Mouse (Mus musculus) liver, adult 2 months (tissue): Measurements from ENCODE around the gene Amh. TPM values are rescaled to one million over a fixed set of nuclear protein-coding genes. Genes with fewer than 3 reads are reported as not detected.

Experiments
- DNase-seq: peaks from one replicate; pipeline ENCODE4 v3.0.0-alpha.2; 2011; ENCODE audit warnings: low read depth, low spot score; ENCODE audit errors: extremely low read depth
- H3K27ac ChIP-seq: fragments of 200-500 bp; replicated peaks from 2 replicates; pipeline ENCODE4 v1.5.1; 2012; ENCODE audit warnings: low read depth, mild to moderate bottlenecking, control low read depth, inconsistent platforms, low read length; ENCODE audit not compliant: insufficient read depth
- H3K27me3 ChIP-seq: fragments of 200-500 bp; 2 replicates; pipeline ENCODE4 v1.6.1; 2012; ENCODE audit warnings: mild to moderate bottlenecking, moderate library complexity, low read length, inconsistent platforms; ENCODE audit not compliant: control insufficient read depth, insufficient read depth
- H3K36me3 ChIP-seq: fragments of 200-500 bp; 2 replicates; pipeline ENCODE4 v1.6.1; 2012; ENCODE audit warnings: low read length, inconsistent platforms; ENCODE audit not compliant: control insufficient read depth, insufficient read depth
- H3K4me1 ChIP-seq: fragments of 200-500 bp; 2 replicates; pipeline ENCODE4 v1.6.1; 2011; ENCODE audit warnings: low read length; ENCODE audit not compliant: control insufficient read depth, insufficient read depth
- H3K4me3 ChIP-seq: fragments of 200-500 bp; 2 replicates; pipeline ENCODE4 v1.5.1; 2011; ENCODE audit warnings: low read depth, mild to moderate bottlenecking, control low read depth, low read length, moderate library complexity; ENCODE audit not compliant: insufficient read depth
- H3K79me2 ChIP-seq: fragments of 200-500 bp; 2 replicates; pipeline ENCODE4 v1.6.1; 2012; ENCODE audit warnings: inconsistent platforms, mild to moderate bottlenecking, low read length, moderate library complexity; ENCODE audit not compliant: control insufficient read depth, insufficient read depth
- H3K9ac ChIP-seq: fragments of 200-500 bp; 2 replicates; pipeline ENCODE4 v1.6.1; 2012; ENCODE audit warnings: low read depth, mild to moderate bottlenecking, control low read depth, inconsistent platforms, low read length
- CTCF ChIP-seq: fragments of 200-500 bp; IDR thresholded peaks from 2 replicates; pipeline ENCODE4 v1.5.1; 2011; ENCODE audit warnings: low read depth, low read length, control low read depth
- POLR2A ChIP-seq: fragments of 200-500 bp; IDR thresholded peaks from 2 replicates; pipeline ENCODE4 v1.6.1; 2011; ENCODE audit warnings: low read length, control low read depth; ENCODE audit not compliant: insufficient read depth; ENCODE audit errors: extremely low read depth
- WGBS: fragments of 180-500 bp; shearing (Covaris S2); methylation state at CpG from one replicate; pipeline ENCODE4 v1.1.7; 2018; 5-methylcytosine and 5-hydroxymethylcytosine counted together
- polyA plus RNA-seq: library from polyadenylated mRNA; depleted of rRNA; stranded (reverse); fragments of >200 nt; gene quantifications from 2 replicates; pipeline ENCODE4 v1.2.3, GENCODE M21; 2012
- total RNA-seq: library from RNA; depleted of rRNA; stranded (reverse); fragments of >200 nt; gene quantifications from 2 replicates; pipeline ENCODE4 v1.2.3, GENCODE M21; 2014

Gene Amh
- total and polyA plus RNA-seq, 2 experiments: 0.18 to 0.21 TPM

DNA sequence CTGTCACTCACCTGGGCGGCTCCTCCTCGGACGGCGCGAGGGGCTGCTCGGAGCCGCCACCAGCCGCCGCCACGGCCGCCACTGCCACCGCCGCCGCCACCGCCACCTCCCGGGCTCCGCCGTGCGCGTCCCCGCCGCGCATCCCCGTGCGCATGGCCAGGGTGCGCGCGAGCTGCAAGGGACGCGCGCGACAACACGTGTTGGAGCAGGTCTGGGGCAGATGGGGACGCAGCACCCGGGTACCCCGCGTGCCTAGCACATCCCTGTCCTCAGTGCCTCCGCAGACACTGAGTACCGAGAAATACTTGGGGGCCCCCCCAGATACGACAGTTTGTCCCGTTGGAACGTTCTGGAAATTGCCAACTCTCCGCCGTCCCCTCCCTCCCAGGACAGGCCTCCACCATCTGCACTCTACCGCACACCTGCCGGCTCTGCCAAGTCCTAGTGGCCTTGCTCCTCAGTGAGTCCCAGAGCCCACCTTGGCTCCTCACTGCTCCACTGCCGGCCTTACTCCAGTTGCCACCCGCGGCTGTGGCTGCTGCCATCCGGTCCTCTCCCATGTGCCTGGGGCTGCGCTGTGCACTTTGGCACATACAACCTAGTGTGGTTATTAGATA is 39.0 kb downstream of the Amh start, which contains the start of gene Lingo3:
Gene Lingo3 (minus strand): TSS at position 109 of the 617 bp plus-strand sequence.
- Histone ChIP-seq H3K27ac (no peak within 1 kb of the TSS), H3K79me2 (no peaks in the 10 kb centered on the region), H3K4me1 (no peaks in the 10 kb centered on the region), H3K9ac (no peak within 1 kb of the TSS; the same call in 1 of the 2 replicates), H3K4me3 (no peak within 1 kb of the TSS), H3K36me3 (no peaks in the 10 kb centered on the region), H3K27me3 (peaks cover 3% of the 10 kb centered on the region; the same call in 1 of the 2 replicates)
- TF ChIP-seq POLR2A (no peak), CTCF (no peak)
- WGBS: 9% methylated on average over 43 of the region's 51 CpGs
- no peak for DNase-seq

DNA sequence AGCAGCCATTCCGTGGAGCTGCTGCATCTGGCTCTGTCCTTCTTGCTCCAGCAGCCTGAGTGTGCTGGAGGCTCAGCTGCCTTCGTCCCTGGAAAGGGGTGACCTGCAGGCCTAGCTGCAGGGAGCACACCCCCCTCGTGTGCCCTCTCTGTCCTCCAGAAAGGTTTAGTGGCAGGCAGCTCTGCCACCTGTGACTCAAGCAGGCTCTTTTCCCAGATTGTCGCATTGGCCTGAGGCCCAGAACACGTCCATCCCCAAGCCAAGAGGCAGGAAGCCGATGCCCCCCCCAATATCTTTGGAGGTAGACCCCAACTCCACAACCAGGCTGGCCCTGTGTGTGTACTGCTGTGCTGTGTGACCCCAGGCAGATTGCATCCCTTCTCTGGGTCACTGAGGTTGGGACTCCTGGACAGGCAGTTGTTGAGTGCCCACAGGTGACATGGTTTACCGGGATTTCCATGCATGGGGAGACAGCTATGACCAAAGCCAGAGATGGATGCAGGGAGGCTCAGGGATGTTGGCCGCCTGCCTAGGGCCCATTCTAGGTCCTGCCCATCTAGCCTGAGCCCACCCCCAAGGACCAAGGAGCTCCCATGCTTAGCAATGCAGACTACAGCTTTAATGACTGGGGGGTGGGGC is 40.1 kb downstream of the Amh start:
- 71% methylated on average over 8 of the region's 8 CpGs for WGBS
- Histone ChIP-seq H3K79me2 (no peaks in the 10 kb centered on the region), H3K36me3 (no peaks in the 10 kb centered on the region), H3K27ac (no peak overlapping the region), H3K9ac (no peak overlapping the region), H3K27me3 (peaks cover 3% of the 10 kb centered on the region; the same call in 1 of the 2 replicates), H3K4me1 (no peaks in the 10 kb centered on the region), H3K4me3 (no peak overlapping the region)
- TF ChIP-seq POLR2A (no peak), CTCF (no peak)
- DNase-seq: no peak

DNA sequence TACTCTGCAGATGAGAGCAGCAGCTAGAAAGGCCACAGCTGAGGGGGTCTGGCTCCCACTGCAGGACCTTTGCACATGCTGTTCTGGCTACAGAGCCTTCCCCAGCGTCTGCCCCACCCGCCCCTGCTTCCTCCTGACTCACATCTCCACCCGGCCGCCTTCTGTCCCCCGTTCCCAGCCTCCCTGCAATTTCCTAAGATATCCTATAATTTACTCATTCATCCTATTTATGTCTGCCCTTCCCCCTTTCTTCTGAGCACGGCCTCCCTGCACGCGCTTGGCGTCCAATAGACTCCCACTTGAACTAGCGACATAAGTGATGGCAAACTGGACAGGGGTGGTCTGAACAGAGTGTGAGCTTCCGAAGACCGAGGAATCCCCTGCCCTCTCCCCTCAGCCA is 40.7 kb downstream of the Amh start:
- DNase-seq: no peak
- TF ChIP-seq POLR2A: no peak
- TF ChIP-seq CTCF: no peak
- Histone ChIP-seq H3K4me3 (no peak overlapping the region), H3K27ac (no peak overlapping the region), H3K4me1 (no peaks in the 10 kb centered on the region), H3K9ac (no peak overlapping the region), H3K79me2 (no peaks in the 10 kb centered on the region), H3K36me3 (no peaks in the 10 kb centered on the region), H3K27me3 (peaks cover 3% of the 10 kb centered on the region; the same call in 1 of the 2 replicates)
- 83% methylated on average over 12 of the region's 12 CpGs for WGBS

DNA sequence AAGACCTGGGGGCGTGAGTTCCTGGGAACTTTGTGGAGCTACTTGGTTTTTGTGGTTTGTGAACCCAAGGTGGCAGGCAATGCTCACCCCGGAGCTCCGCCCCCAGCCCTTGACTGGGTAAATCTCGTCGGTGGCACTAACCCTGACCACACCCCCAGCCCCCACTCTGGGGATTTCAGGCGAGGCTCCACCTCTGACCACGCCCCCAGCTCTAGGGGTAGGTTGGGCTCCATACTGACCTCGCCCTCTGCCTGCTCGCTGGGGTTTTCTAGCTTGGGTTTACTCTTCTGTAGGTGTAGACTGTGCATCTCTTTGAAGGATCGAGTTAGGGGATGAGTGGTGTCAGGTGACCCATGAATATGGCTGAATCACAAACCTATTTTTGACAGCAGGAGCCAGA is 43.5 kb downstream of the Amh start:
- 15% methylated on average over 10 of the region's 10 CpGs for WGBS
- DNase-seq: peak; percentile 61
- no peak overlapping the region for H3K27ac ChIP-seq

DNA sequence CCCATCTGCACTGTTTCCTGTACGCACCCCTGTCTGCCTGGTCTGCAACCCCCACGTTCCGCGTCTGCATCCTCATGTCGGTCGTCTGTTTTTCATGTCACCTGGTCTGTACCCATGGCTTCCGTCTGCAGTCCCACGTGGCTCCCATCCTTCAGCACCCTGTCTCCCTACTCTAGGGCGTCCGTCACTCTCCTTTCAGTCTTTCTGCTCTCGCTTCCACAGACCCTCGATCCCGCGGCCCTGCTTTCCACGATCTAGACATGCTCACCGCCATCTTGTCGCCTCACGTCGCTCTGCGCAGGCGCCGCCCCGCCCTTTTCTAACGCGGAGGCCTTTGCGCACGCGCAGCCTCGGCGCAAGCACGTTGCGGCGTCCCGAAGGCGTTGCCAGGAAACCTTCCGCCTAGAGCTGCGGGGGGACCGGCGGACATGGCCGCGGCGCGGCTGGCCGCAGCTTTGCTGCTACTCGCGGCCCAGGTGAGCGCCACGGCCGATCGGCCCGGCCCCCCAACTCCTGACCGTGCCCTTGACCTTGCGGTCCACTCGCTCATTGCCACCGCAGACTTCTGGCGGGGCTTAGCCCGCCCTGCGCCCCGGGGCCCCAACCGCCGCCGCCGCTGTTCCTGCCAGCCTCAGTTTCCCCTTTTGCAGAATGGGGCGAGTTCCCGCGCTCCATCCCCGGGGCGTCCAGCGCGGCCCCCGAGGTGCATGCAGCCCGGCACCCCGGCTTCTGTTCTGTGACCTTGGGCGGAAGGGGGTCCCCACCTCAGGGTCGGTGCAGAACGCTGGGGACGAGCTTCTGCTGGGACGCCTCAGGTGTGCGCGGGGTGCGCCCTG is 50.1 kb downstream of the Amh start, which contains the start of the genes Lsm7 and Sppl2b:
Gene Lsm7 (minus strand): TSS at position 297 of the 836 bp plus-strand sequence.
Gene Sppl2b (plus strand): TSS at position 363 of the 836 bp plus-strand sequence.
- WGBS: under 1% methylated on average over 81 of the region's 81 CpGs
- TF ChIP-seq POLR2A: peak; percentile 70; the same call in 1 of the 2 replicates
- no peak for TF ChIP-seq CTCF
- no peaks in the 10 kb centered on the region for H3K36me3 ChIP-seq
- peak; percentile 72 for DNase-seq
- H3K27ac ChIP-seq: peak within 1 kb of the TSS; percentile 25
- peaks cover 6% of the 10 kb centered on the region for H3K4me1 ChIP-seq
- no peaks in the 10 kb centered on the region for H3K27me3 ChIP-seq
- peak within 1 kb of the TSS; percentile 80 for H3K4me3 ChIP-seq
- peak within 1 kb of the TSS; percentile 88 for H3K9ac ChIP-seq
- peaks cover 30% of the 10 kb centered on the region for H3K79me2 ChIP-seq

More for the DNA sequence above, 43.5 kb downstream of the Amh start:
- H3K79me2 ChIP-seq: no peaks in the 10 kb centered on the region
- no peak overlapping the region for H3K4me3 ChIP-seq
- peaks cover 3% of the 10 kb centered on the region; the same call in 1 of the 2 replicates for H3K27me3 ChIP-seq
- H3K9ac ChIP-seq: no peak overlapping the region
- no peaks in the 10 kb centered on the region for H3K36me3 ChIP-seq
- TF ChIP-seq CTCF: no peak
- no peak for TF ChIP-seq POLR2A
- H3K4me1 ChIP-seq: no peaks in the 10 kb centered on the region
